Mouse (Mus musculus): Measurements from ENCODE around the gene Rmi1.

GRCm38 (mm10) chr13:58402003-58402743, at the start of gene Rmi1:
- peak; percentile 55 for TF ChIP-seq CTCF (IDR thresholded peaks at IDR 0.05; ENCODE audit: low read depth)
- TF ChIP-seq EP300 (IDR thresholded peaks at IDR 0.05; ENCODE audit: low read depth) = peak; percentile 80; the same call in 1 of the 2 replicates
